In the genomic region with DNA sequence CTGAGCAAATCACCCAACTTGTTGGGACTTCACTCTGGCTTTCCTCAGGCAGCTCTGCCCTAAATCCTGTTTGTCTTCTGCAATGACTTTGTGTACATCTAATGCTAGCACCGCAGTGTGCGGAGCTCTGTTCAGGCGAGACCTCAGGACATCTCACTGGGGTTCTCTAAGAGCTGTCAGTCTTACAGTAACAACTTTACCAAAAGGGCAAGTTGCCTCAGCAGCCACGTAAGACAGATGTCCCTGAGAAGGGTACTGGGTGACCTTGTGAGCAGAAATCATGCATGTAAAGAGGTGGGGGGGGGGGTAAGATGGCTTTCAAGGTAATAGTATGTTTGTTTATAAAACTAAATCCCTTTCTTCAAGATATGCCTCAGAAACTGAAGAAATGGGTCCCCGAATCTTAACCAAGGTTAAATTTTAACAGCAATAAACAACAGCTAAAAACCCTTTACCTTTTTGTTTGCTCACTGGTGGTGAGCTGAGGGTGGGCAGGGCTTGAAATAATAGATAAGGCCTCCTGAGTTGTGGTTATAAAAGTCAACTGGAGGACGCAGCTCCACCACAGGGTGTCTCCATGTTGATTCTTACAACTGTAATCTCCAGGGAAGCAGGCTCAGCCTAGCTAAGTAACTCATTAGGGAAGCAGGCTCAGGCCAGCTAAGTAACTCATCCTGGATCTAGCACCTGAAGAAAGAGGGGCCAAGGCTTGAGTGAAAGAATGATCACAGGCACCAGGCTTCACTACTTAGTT, we compare ENCODE assay signal across 8 mouse cellular contexts. TPM values are rescaled to one million over a fixed set of nuclear protein-coding genes. Genes with fewer than 3 reads are reported as not detected.
DNase-seq lines count a peak whose midpoint lies in the region; ATAC-seq and TF ChIP-seq lines count a peak whose summit lies in the region.

No protein-coding gene starts in this region.

- no peak overlapping the region for H3K9ac ChIP-seq in kidney, postnatal 0 days (ENCODE audit: low read depth, low read length)
- no peak overlapping the region for H3K9ac ChIP-seq in liver, embryonic 13.5 days

- H3K4me1 ChIP-seq in cerebellum, adult 2 months (ENCODE audit: control insufficient read depth, insufficient read depth, low read length) = peaks cover 31% of the 10 kb centered on the region
- 0 out of 2 replicates have a peak, but pooled peaks cover 7% of the 10 kb centered on the region for H3K4me1 ChIP-seq in kidney, postnatal 0 days (replicated peaks; ENCODE audit: insufficient read depth, low read length)
- peaks cover 41% of the 10 kb centered on the region for H3K4me1 ChIP-seq in brown adipose tissue, adult 24 weeks (ENCODE audit: control insufficient read depth, insufficient read depth, insufficient read length, low read length)
- H3K4me1 ChIP-seq in liver, embryonic 13.5 days (replicated peaks) = peaks cover 25% of the 10 kb centered on the region

- no peaks in the 10 kb centered on the region for H3K27me3 ChIP-seq in cerebellum, adult 2 months (ENCODE audit: control insufficient read depth, insufficient read depth, low read length)
- H3K27me3 ChIP-seq in kidney, postnatal 0 days (ENCODE audit: insufficient read depth, low read length) = no peaks in the 10 kb centered on the region
- no peaks in the 10 kb centered on the region for H3K27me3 ChIP-seq in liver, embryonic 13.5 days

- H3K27ac ChIP-seq in cerebellum, adult 2 months (ENCODE audit: insufficient read depth, low read length) = peak overlapping the region; percentile 6; the same call in 1 of the 2 replicates
- H3K27ac ChIP-seq in kidney, postnatal 0 days = peak overlapping the region; percentile 38; the same call in 1 of the 2 replicates
- H3K27ac ChIP-seq in brown adipose tissue, adult 24 weeks (replicated peaks; ENCODE audit: low read depth, low read length) = peak overlapping the region; percentile 37
- no peak overlapping the region for H3K27ac ChIP-seq in liver, embryonic 13.5 days

- no peak for TF ChIP-seq POLR2A in cerebellum, adult 2 months (IDR thresholded peaks at IDR 0.05; ENCODE audit: borderline replicate concordance, insufficient read depth, low read length)

- H3K4me2 ChIP-seq in kidney, postnatal 0 days (ENCODE audit: low read length) = no peak overlapping the region
- H3K4me2 ChIP-seq in liver, embryonic 13.5 days = no peak overlapping the region

- no peaks in the 10 kb centered on the region for H3K9me3 ChIP-seq in kidney, postnatal 0 days (replicated peaks; ENCODE audit: low read length)
- H3K9me3 ChIP-seq in liver, embryonic 13.5 days (replicated peaks) = no peaks in the 10 kb centered on the region

- H3K36me3 ChIP-seq in kidney, postnatal 0 days (ENCODE audit: insufficient read depth, low read length) = 0 out of 2 replicates have a peak, but pooled peaks cover 10% of the 10 kb centered on the region
- H3K36me3 ChIP-seq in liver, embryonic 13.5 days = no peaks in the 10 kb centered on the region

- DNase-seq in cerebellum, adult 2 months = no peak
- DNase-seq in kidney, postnatal 0 days (ENCODE audit: low spot score) = no peak
- no peak for DNase-seq in kidney, postnatal 25 days
- no peak for DNase-seq in liver, embryonic 13.5 days
- DNase-seq in cerebellum, adult 9-11 months = no peak
- DNase-seq in embryo, embryonic 9.5 days (ENCODE audit: extremely low spot score) = no peak

- 51% methylated on average over 6 of the region's 6 CpGs for WGBS in cerebellum, adult 2 months
- 49% methylated on average over 6 of the region's 6 CpGs for WGBS in kidney, postnatal 0 days
- WGBS in liver, embryonic 13.5 days (ENCODE audit: insufficient replicate concordance) = 55% methylated on average over 6 of the region's 6 CpGs

- no peak for TF ChIP-seq CTCF in cerebellum, adult 2 months (IDR thresholded peaks at IDR 0.05; ENCODE audit: borderline replicate concordance, insufficient read depth, low read depth, low read length)
- no peak for TF ChIP-seq CTCF in kidney, postnatal 0 days (IDR thresholded peaks at IDR 0.05; ENCODE audit: low read depth)

- H3K4me3 ChIP-seq in cerebellum, adult 2 months (replicated peaks; ENCODE audit: insufficient read depth, low read depth, low read length) = no peak overlapping the region
- H3K4me3 ChIP-seq in kidney, postnatal 0 days (replicated peaks; ENCODE audit: low read depth, low read length) = no peak overlapping the region
- no peak overlapping the region for H3K4me3 ChIP-seq in brown adipose tissue, adult 24 weeks (ENCODE audit: insufficient read depth, low read depth, low read length)
- no peak overlapping the region for H3K4me3 ChIP-seq in liver, embryonic 13.5 days (replicated peaks)

- no peak for ATAC-seq in cerebellum, adult (ENCODE audit: insufficient number of reproducible peaks, low FRiP score, low TSS enrichment)
- 0 out of 2 replicates have a peak, but pooled peaks have one; percentile 25 for ATAC-seq in kidney, postnatal 0 days (replicated peaks; ENCODE audit: low FRiP score, low read depth)
- peak; percentile 52 for ATAC-seq in liver, embryonic 13.5 days (ENCODE audit: low read depth)

RNA-seq across cellular contexts. Expression of gene Smad1, which starts 38.4 kb away (rescaled TPM):
- polyA plus RNA-seq in cerebellum, adult 2 months (2012; rRNA removed) = 29.1 and 29.5 TPM in 2 replicates
- polyA plus RNA-seq in kidney, postnatal 0 days (2015; fragmentation: Nextera tagmentation; extraction: Ambion mirVana) = 34.3 and 36.6 TPM in 2 replicates
- polyA plus RNA-seq in brown adipose tissue, adult 24 weeks (2012; ENCODE audit: insufficient read depth, insufficient read length, missing spikeins) = 6.3 and 7.1 TPM in 2 replicates
- polyA plus RNA-seq in liver, embryonic 13.5 days (2015; fragmentation: Nextera tagmentation; extraction: Ambion mirVana) = 5.3 and 6.2 TPM in 2 replicates
